Mouse (Mus musculus) neural tube, embryonic 15.5 days (tissue): ENCODE data around the gene Slc6a11. TPM values are rescaled to one million over a fixed set of nuclear protein-coding genes. Genes with fewer than 3 reads are reported as not detected.

ENCODE experiments used
- ATAC-seq: fragments of 200-750 bp; cut with Nextera tagmentation; 2 replicates; pipeline ENCODE4 v1.8.0; 2017; ENCODE audit warnings: mild to moderate bottlenecking, moderate TSS enrichment, moderate library complexity; ENCODE audit not compliant: low FRiP score
- H3K27ac ChIP-seq: fragments of 300-500 bp; sonication (generic); replicated peaks from 2 replicates; pipeline ENCODE4 v1.5.1; 2015; ENCODE audit warnings: mild to moderate bottlenecking, inconsistent platforms
- H3K27me3 ChIP-seq: fragments of 300-500 bp; sonication (generic); replicated peaks from 2 replicates; pipeline ENCODE4 v1.6.1; 2015; ENCODE audit warnings: inconsistent platforms
- H3K36me3 ChIP-seq: fragments of 300-500 bp; sonication (generic); 2 replicates; pipeline ENCODE4 v1.6.1; 2015; ENCODE audit warnings: inconsistent platforms
- H3K4me1 ChIP-seq: fragments of 300-500 bp; sonication (generic); 2 replicates; pipeline ENCODE4 v1.6.1; 2015; ENCODE audit warnings: inconsistent platforms
- H3K4me2 ChIP-seq: fragments of 300-500 bp; sonication (generic); 2 replicates; pipeline ENCODE4 v1.6.1; 2015; ENCODE audit warnings: inconsistent platforms, mild to moderate bottlenecking, moderate library complexity
- H3K4me3 ChIP-seq: fragments of 300-500 bp; sonication (generic); replicated peaks from 2 replicates; pipeline ENCODE4 v1.5.1; 2015; ENCODE audit warnings: mild to moderate bottlenecking, inconsistent platforms
- H3K9ac ChIP-seq: fragments of 300-500 bp; sonication (generic); replicated peaks from 2 replicates; pipeline ENCODE4 v1.6.1; 2015; ENCODE audit warnings: mild to moderate bottlenecking, inconsistent platforms
- H3K9me3 ChIP-seq: fragments of 300-500 bp; sonication (generic); replicated peaks from 2 replicates; pipeline ENCODE4 v1.6.1; 2016; ENCODE audit warnings: inconsistent platforms
- WGBS: fragments of 180-500 bp; shearing (Covaris S2); methylation state at CpG from one replicate; pipeline ENCODE4 v1.1.7; 2015; ENCODE audit warnings: mixed read lengths; 5-methylcytosine and 5-hydroxymethylcytosine counted together
- polyA plus RNA-seq: library from polyadenylated mRNA; unstranded; fragments of >200 nt; fragmentation: Nextera tagmentation; extraction: Ambion mirVana; gene quantifications from 2 replicates; pipeline ENCODE4 v1.2.1, GENCODE M21; 2015

Gene Slc6a11
- polyA plus RNA-seq, 1 experiment from 2014 or later: 111 TPM

DNA sequence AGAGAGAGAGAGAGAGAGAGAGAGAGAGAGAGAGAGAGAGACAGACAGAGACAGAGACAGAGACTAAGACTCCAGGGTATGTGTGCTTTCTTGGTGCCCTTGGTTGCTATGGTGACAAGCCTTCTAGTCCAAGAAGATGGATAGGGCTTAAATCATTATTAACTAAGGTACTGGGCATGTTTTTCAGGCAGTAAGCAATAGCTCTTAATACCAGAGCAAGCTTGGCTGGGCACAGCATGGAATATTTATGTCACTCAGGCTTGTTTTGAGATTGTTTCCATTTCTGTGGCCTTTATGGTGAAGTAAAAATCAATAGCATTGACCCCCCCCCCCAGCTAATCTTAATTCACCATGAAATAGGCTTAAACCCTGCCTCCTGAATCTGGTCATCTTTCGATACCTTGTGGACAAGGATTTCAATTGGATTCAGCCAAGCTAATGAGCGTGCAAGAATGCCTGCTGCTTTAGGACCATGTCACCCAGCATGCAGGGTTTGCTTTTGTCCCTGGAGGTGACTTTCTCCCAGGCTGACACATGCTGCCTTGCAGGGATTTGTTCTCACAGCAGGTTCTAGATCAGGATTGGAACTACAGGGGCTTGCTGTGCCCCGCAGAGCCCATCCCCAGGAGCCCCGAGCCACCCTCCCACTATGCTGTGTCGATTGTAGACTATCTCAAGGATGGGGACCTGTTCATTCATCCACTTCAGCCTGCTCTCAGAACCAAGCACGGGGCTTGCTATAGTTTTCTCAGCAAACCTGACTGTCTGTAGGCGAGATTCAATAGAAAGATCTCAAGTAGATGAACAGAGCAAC is 51.5 kb downstream of the Slc6a11 start:
- H3K4me3 ChIP-seq: no peak overlapping the region
- H3K27ac ChIP-seq: peak overlapping the region; percentile 73
- H3K9ac ChIP-seq: no peak overlapping the region
- H3K27me3 ChIP-seq: peaks cover 23% of the 10 kb centered on the region; the same call in 1 of the 2 replicates
- peak; percentile 72 for ATAC-seq
- H3K4me1 ChIP-seq: peaks cover 14% of the 10 kb centered on the region
- 41% methylated on average over 7 of the region's 7 CpGs for WGBS
- H3K4me2 ChIP-seq: no peak overlapping the region
- H3K9me3 ChIP-seq: no peaks in the 10 kb centered on the region
- H3K36me3 ChIP-seq: no peaks in the 10 kb centered on the region

GRCm38 (mm10) chr6:114187121-114187520 is 56.1 kb downstream of the Slc6a11 start:
- ATAC-seq: no peak
- peaks cover 34% of the 10 kb centered on the region for H3K27me3 ChIP-seq

DNA sequence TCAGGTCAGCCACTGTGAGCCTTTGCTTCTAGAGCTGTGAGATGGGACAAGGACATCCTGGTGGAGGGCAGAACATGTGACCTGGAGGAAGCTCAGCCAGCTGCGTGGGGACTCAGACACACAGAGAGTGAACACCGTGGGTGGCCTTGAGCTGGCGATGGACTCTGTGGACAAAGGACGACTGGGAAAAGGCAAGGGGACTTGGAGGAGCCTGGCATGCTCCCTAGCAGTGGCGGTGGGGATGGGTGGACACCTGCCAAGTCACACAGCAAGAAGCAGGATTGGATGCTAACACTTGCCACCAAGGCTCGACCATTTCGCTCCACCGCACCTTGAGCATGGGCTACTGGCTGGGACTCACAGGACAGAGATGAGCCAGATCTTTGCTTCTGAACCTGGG is 57.8 kb downstream of the Slc6a11 start:
- Histone ChIP-seq H3K27me3 (peaks cover 38% of the 10 kb centered on the region), H3K4me1 (no peaks in the 10 kb centered on the region), H3K9me3 (no peaks in the 10 kb centered on the region), H3K4me3 (no peak overlapping the region), H3K4me2 (no peak overlapping the region), H3K36me3 (no peaks in the 10 kb centered on the region), H3K9ac (no peak overlapping the region), H3K27ac (no peak overlapping the region)
- no peak for ATAC-seq
- WGBS: 72% methylated on average over 8 of the region's 8 CpGs

More at GRCm38 (mm10) chr6:114187121-114187520, 56.1 kb downstream of the Slc6a11 start:
- Histone ChIP-seq H3K9me3 (no peaks in the 10 kb centered on the region), H3K9ac (no peak overlapping the region), H3K4me3 (no peak overlapping the region), H3K4me2 (no peak overlapping the region), H3K27ac (no peak overlapping the region), H3K4me1 (peaks cover 12% of the 10 kb centered on the region), H3K36me3 (no peaks in the 10 kb centered on the region)
- 56% methylated on average over 4 of the region's 4 CpGs for WGBS

DNA sequence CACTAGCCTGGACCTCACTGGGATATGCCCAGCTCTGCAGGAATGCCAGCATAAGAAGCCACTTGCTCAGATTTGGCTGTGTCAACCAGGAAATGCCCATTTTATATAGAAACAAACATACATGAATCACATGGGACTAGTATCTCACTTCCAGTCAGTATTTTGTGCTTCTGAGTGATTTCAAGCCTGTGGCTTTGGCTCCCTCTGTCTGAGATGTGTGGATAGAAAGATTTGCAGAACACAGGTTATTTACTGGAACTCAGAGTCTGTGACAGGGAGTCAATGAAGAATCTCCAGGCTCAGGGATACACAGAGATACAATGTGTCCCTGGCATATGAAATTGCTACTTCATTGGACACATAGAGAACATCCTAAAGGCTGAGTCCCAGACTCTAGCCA is 65.0 kb downstream of the Slc6a11 start:
- no peaks in the 10 kb centered on the region for H3K4me1 ChIP-seq
- no peak for ATAC-seq
- no peak overlapping the region for H3K27ac ChIP-seq
- no peak overlapping the region for H3K4me3 ChIP-seq
- H3K9ac ChIP-seq: no peak overlapping the region
- no peak overlapping the region for H3K4me2 ChIP-seq
- H3K27me3 ChIP-seq: peaks cover 19% of the 10 kb centered on the region
- H3K36me3 ChIP-seq: no peaks in the 10 kb centered on the region
- no peaks in the 10 kb centered on the region for H3K9me3 ChIP-seq

GRCm38 (mm10) chr6:114199200-114199845 is 68.3 kb downstream of the Slc6a11 start:
- H3K27ac ChIP-seq: peak overlapping the region; percentile 15
- no peaks in the 10 kb centered on the region for H3K36me3 ChIP-seq
- H3K27me3 ChIP-seq: peaks cover 9% of the 10 kb centered on the region; the same call in 1 of the 2 replicates
- no peak overlapping the region for H3K4me2 ChIP-seq
- no peak overlapping the region for H3K9ac ChIP-seq
- ATAC-seq: no peak
- 54% methylated on average over 9 of the region's 9 CpGs for WGBS
- H3K4me1 ChIP-seq: no peaks in the 10 kb centered on the region
- H3K9me3 ChIP-seq: no peaks in the 10 kb centered on the region
- H3K4me3 ChIP-seq: no peak overlapping the region

DNA sequence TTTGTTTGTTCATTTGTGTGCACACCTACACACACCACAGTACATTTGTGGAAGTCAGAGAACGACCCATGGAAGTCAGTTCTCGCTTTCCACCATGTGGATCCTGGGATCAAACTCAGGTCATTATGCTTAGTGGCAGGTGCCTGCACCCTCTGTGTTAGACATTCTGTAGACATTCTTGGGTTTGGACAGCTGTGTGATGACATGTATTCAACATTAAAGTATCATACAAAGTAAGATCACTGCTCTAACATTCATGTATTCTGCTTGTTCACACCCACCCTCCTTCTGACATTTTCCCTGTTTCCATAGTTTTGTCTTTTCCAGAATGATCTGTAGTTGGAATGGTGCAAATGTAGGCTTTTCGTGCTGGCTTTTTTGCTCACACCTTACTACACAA is 73.5 kb downstream of the Slc6a11 start:
- no peaks in the 10 kb centered on the region for H3K27me3 ChIP-seq
- 88% methylated on average over 3 of the region's 3 CpGs for WGBS
- H3K4me2 ChIP-seq: no peak overlapping the region
- no peaks in the 10 kb centered on the region for H3K4me1 ChIP-seq
- no peak for ATAC-seq
- no peak overlapping the region for H3K4me3 ChIP-seq
- H3K9me3 ChIP-seq: no peaks in the 10 kb centered on the region
- no peaks in the 10 kb centered on the region for H3K36me3 ChIP-seq
- H3K27ac ChIP-seq: no peak overlapping the region
- H3K9ac ChIP-seq: no peak overlapping the region

GRCm38 (mm10) chr6:114208296-114208695 is 77.3 kb downstream of the Slc6a11 start:
- H3K9ac ChIP-seq: no peak overlapping the region
- 90% methylated on average over 2 of the region's 2 CpGs for WGBS
- no peak overlapping the region for H3K27ac ChIP-seq

DNA sequence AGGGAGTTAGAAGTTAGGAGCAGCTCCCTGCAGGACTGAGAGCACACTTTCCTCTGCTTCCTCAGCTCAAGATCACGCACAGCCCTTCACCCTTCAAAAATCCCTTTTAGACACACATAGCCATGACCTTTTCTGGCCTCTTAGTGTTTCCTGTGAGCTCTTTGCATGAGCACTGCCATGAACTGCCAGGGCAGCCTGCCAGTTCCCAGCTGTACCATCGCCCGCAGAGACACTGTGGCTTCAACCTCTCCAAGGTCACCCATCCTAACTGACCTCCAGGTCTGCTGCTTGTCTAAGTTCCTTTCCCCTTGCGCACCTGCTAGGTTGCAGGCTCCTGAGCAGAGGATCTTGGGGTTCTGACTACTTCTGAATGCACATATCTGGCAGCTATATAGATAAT is 83.4 kb downstream of the Slc6a11 start:
- no peaks in the 10 kb centered on the region for H3K36me3 ChIP-seq
- no peak overlapping the region for H3K4me3 ChIP-seq
- peak overlapping the region; percentile 69 for H3K27ac ChIP-seq
- no peak overlapping the region for H3K4me2 ChIP-seq
- H3K27me3 ChIP-seq: no peaks in the 10 kb centered on the region; the same call in 1 of the 2 replicates
- H3K9me3 ChIP-seq: no peaks in the 10 kb centered on the region
- no peak overlapping the region for H3K9ac ChIP-seq
- ATAC-seq: no peak
- H3K4me1 ChIP-seq: peaks cover 23% of the 10 kb centered on the region
- WGBS: 80% methylated on average over 4 of the region's 4 CpGs

More at GRCm38 (mm10) chr6:114208296-114208695, 77.3 kb downstream of the Slc6a11 start:
- Histone ChIP-seq H3K4me1 (no peaks in the 10 kb centered on the region), H3K4me2 (no peak overlapping the region), H3K36me3 (no peaks in the 10 kb centered on the region), H3K9me3 (no peaks in the 10 kb centered on the region), H3K27me3 (no peaks in the 10 kb centered on the region), H3K4me3 (no peak overlapping the region)
- no peak for ATAC-seq

GRCm38 (mm10) chr6:114216741-114217414 is 85.8 kb downstream of the Slc6a11 start:
- 22% methylated on average over 13 of the region's 13 CpGs for WGBS
- H3K4me3 ChIP-seq: no peak overlapping the region
- no peaks in the 10 kb centered on the region for H3K9me3 ChIP-seq
- H3K27me3 ChIP-seq: no peaks in the 10 kb centered on the region; the same call in 1 of the 2 replicates
- peak overlapping the region; percentile 80 for H3K27ac ChIP-seq
- H3K4me2 ChIP-seq: no peak overlapping the region
- H3K9ac ChIP-seq: no peak overlapping the region
- H3K4me1 ChIP-seq: peaks cover 23% of the 10 kb centered on the region
- ATAC-seq: peak; percentile 89
- H3K36me3 ChIP-seq: no peaks in the 10 kb centered on the region

GRCm38 (mm10) chr6:114224399-114224798 is 93.4 kb downstream of the Slc6a11 start:
- ATAC-seq: no peak
- no peak overlapping the region for H3K9ac ChIP-seq
- no peak overlapping the region for H3K4me3 ChIP-seq
- H3K27me3 ChIP-seq: no peaks in the 10 kb centered on the region
- no peaks in the 10 kb centered on the region for H3K9me3 ChIP-seq
- H3K4me1 ChIP-seq: no peaks in the 10 kb centered on the region
- no peaks in the 10 kb centered on the region for H3K36me3 ChIP-seq
- no peak overlapping the region for H3K4me2 ChIP-seq
- 23% methylated on average over 4 of the region's 4 CpGs for WGBS
- H3K27ac ChIP-seq: no peak overlapping the region

DNA sequence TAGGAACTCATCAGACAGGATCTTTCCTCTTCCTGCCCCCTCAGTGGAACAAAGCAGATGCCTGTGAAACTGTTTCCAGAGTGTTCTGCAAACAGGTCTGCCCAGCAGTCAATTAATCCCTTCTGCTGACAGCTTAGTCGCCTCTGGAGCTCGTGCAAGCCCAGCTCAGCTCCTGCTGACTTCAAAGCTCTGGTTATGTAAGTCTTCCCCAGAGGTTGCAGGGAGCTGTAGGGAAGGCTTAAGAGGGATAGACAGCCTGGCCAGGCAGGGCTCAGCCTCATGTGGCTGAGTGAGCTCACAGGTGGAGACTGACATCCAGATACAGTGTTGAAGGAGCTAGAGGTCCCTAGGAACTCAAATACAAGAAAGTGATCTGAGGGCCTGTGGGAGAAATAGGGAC is 96.3 kb downstream of the Slc6a11 start:
- Histone ChIP-seq H3K9ac (no peak overlapping the region), H3K9me3 (no peaks in the 10 kb centered on the region), H3K27ac (no peak overlapping the region; the same call in 1 of the 2 replicates), H3K4me3 (no peak overlapping the region), H3K4me2 (no peak overlapping the region), H3K4me1 (no peaks in the 10 kb centered on the region), H3K27me3 (no peaks in the 10 kb centered on the region), H3K36me3 (peaks cover 6% of the 10 kb centered on the region; the same call in 1 of the 2 replicates)
- ATAC-seq: no peak
- 0% methylated on average over 2 of the region's 2 CpGs for WGBS
